Mouse (Mus musculus): ENCODE results near the gene Olfr49.
"Not testable (repeated sequence)": the region's sequence is repeated elsewhere in the genome, so short reads cannot be mapped to it uniquely, and the experiment has no call there.

Olfr49 gene

GRCm38 (mm10) chr14:54231176-54231956, 53.4 kb downstream of the Olfr49 start:
- DNase-seq (ENCODE audit: low spot score in 2 of 2) = no peak

GRCm38 (mm10) chr14:54230638-54231150, 54.0 kb downstream of the Olfr49 start:
- DNase-seq (ENCODE audit: low spot score in 2 of 2) = no peak

GRCm38 (mm10) chr14:54229849-54230248, 54.9 kb downstream of the Olfr49 start:
- not testable (repeated sequence) for DNase-seq (ENCODE audit: low spot score in 2 of 2)

GRCm38 (mm10) chr14:54228933-54229713, 55.6 kb downstream of the Olfr49 start:
- DNase-seq (ENCODE audit: low spot score in 2 of 2) = no peak

- DNase-seq (ENCODE audit: low spot score in 2 of 2) = no peak
Measured at GRCm38 (mm10) chr14:54228501-54228900, 56.2 kb downstream of the Olfr49 start.

Measured in right cerebral cortex, postnatal 36 days (tissue).